Mouse (Mus musculus): ENCODE measurements around the gene Csnk2b. TPM values are rescaled to one million over a fixed set of nuclear protein-coding genes. Genes with fewer than 3 reads are reported as not detected.

The Csnk2b gene
- polyA plus RNA-seq, 1 experiment: 257 TPM

DNA sequence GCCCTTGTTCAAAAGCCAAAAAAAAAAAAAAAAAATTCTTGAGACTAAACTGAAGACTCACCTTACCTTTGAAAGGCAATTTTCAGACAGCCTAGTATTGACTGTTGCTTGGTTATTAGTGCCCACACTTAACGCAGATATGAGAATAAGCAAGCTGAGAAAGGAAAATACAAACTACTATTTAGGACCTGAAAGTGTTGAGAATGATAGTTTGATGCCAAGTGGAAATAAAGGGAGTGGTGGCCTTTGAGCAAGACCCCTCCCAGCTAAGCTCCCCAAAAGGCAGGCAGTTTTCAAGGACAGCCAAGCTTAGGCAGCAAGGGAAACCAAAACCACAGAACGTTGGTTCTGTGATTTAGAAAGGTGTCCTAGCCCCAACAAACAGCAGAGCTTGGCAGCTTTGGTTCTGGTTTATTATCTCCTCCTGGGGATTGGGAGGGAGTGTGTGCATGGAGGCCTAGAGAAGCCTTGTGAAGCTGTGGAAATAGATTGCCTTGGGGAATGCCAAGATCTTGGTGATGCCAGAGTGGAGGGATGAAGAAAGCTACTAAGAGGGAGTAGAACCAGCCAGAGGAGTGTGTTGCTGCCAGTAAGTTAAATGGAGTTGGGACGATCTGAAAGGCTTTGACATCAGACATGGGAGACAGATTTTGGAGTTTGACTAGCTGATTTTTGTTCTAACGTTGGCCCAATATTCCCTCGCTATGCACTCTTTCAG lies 26.2 kb upstream of the Csnk2b start:
- peak; percentile 20 for DNase-seq (ENCODE audit: low read depth)
- no peak for TF ChIP-seq CTCF (IDR thresholded peaks at IDR 0.05; ENCODE audit: borderline replicate concordance, extremely low read depth, insufficient read depth, insufficient read length)

DNA sequence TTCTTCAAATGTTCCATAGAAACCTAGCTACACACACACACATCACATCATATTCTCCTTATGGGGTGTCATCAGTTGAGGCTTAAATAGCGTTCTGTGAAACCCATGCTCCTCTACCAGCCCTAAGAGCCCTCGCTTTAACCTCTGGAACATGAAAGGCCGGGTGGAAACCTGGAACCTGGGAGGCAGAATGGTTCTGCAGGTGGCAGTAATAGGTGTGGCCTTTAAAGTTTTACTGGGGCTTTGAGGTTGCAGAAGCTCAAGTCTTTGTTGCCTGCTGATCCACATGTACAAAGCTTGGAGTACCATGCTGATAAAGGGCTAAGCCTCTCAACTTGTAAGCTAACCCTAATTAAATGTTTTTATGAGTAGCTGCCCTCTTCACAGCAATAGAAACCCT lies 25.5 kb upstream of the Csnk2b start:
- peak; percentile 19 for DNase-seq (ENCODE audit: low read depth)
- TF ChIP-seq POLR2A (IDR thresholded peaks at IDR 0.05; ENCODE audit: borderline replicate concordance, extremely low read depth, insufficient read depth, insufficient read length, poor library complexity, severe bottlenecking) (no peak), CTCF (IDR thresholded peaks at IDR 0.05; ENCODE audit: borderline replicate concordance, extremely low read depth, insufficient read depth, insufficient read length) (no peak)

GRCm38 (mm10) chr17:35146139-35146538 lies 24.3 kb upstream of the Csnk2b start:
- TF ChIP-seq POLR2A (IDR thresholded peaks at IDR 0.05; ENCODE audit: borderline replicate concordance, extremely low read depth, insufficient read depth, insufficient read length, poor library complexity, severe bottlenecking): no peak
- no peak for TF ChIP-seq CTCF (IDR thresholded peaks at IDR 0.05; ENCODE audit: borderline replicate concordance, extremely low read depth, insufficient read depth, insufficient read length)
- no peak for DNase-seq (ENCODE audit: low read depth)

DNA sequence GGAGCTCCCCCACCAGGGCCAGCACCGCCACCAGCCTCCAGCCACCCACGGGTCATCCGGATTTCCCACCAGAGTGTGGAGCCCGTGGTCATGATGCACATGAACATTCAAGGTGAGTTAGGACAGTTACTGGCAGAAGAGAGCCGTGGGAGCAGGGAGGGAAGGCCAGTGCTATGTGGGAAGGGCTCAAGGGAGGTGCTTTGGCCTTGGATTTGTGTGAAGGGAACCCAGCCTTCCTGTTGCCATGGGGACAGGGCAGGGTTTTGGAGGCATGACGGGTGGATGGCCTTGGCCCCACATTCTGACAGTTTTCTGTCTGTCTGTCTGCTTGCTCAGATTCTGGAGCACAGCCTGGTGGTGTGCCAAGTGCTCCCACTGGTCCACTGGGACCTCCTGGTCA lies 20.1 kb upstream of the Csnk2b start:
- no peak for TF ChIP-seq CTCF (IDR thresholded peaks at IDR 0.05; ENCODE audit: borderline replicate concordance, extremely low read depth, insufficient read depth, insufficient read length)
- no peak for TF ChIP-seq POLR2A (IDR thresholded peaks at IDR 0.05; ENCODE audit: borderline replicate concordance, extremely low read depth, insufficient read depth, insufficient read length, poor library complexity, severe bottlenecking)
- DNase-seq (ENCODE audit: low read depth): no peak

DNA sequence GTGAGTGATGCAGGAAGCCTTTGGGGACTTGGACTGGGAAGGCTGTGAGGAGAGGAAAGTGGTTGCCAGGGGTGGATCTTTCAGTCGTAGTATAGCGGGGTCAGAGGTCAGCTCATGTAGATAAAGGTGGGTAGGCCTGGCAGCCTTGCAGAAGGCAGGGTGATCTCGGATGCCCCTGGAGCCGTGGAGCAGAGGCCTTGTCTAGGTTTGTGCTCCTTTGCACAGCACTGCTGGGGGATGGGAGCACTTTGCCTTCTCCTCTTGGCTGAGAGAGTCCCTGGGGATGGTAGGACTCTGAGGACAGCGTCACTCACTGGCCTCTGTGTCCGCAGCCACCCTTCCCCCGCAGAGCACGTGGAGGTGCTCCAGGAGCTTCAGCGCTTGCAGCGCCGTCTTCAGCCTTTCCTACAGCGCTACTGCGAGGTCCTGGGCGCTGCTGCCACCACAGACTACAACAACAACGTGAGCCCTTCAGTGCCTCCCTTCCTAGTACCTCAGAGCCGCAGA lies 18.7 kb upstream of the Csnk2b start:
- TF ChIP-seq POLR2A (IDR thresholded peaks at IDR 0.05; ENCODE audit: borderline replicate concordance, extremely low read depth, insufficient read depth, insufficient read length, poor library complexity, severe bottlenecking) (no peak), CTCF (IDR thresholded peaks at IDR 0.05; ENCODE audit: borderline replicate concordance, extremely low read depth, insufficient read depth, insufficient read length) (no peak)
- DNase-seq (ENCODE audit: low read depth): no peak

GRCm38 (mm10) chr17:35139269-35139668 lies 17.4 kb upstream of the Csnk2b start:
- no peak for TF ChIP-seq CTCF (IDR thresholded peaks at IDR 0.05; ENCODE audit: borderline replicate concordance, extremely low read depth, insufficient read depth, insufficient read length)
- TF ChIP-seq POLR2A (IDR thresholded peaks at IDR 0.05; ENCODE audit: borderline replicate concordance, extremely low read depth, insufficient read depth, insufficient read length, poor library complexity, severe bottlenecking): no peak
- DNase-seq (ENCODE audit: low read depth): no peak

- DNase-seq (ENCODE audit: low read depth): no peak
- TF ChIP-seq CTCF (IDR thresholded peaks at IDR 0.05; ENCODE audit: borderline replicate concordance, extremely low read depth, insufficient read depth, insufficient read length) (no peak), POLR2A (IDR thresholded peaks at IDR 0.05; ENCODE audit: borderline replicate concordance, extremely low read depth, insufficient read depth, insufficient read length, poor library complexity, severe bottlenecking) (no peak)
Measured at GRCm38 (mm10) chr17:35135591-35136320, 13.9 kb upstream of the Csnk2b start.

GRCm38 (mm10) chr17:35134801-35135590 lies 13.1 kb upstream of the Csnk2b start, which contains the start of gene Bag6:
Gene Bag6 (plus strand): TSS chr17:35135178.
- peak; percentile 98 for DNase-seq (ENCODE audit: low read depth)
- TF ChIP-seq POLR2A (IDR thresholded peaks at IDR 0.05; ENCODE audit: borderline replicate concordance, extremely low read depth, insufficient read depth, insufficient read length, poor library complexity, severe bottlenecking) (peak; percentile 77), CTCF (IDR thresholded peaks at IDR 0.05; ENCODE audit: borderline replicate concordance, extremely low read depth, insufficient read depth, insufficient read length) (no peak)

GRCm38 (mm10) chr17:35133517-35133916 lies 11.7 kb upstream of the Csnk2b start:
- no peak for DNase-seq (ENCODE audit: low read depth)
- TF ChIP-seq CTCF (IDR thresholded peaks at IDR 0.05; ENCODE audit: borderline replicate concordance, extremely low read depth, insufficient read depth, insufficient read length): no peak
- no peak for TF ChIP-seq POLR2A (IDR thresholded peaks at IDR 0.05; ENCODE audit: borderline replicate concordance, extremely low read depth, insufficient read depth, insufficient read length, poor library complexity, severe bottlenecking)

- no peak for TF ChIP-seq POLR2A (IDR thresholded peaks at IDR 0.05; ENCODE audit: borderline replicate concordance, extremely low read depth, insufficient read depth, insufficient read length, poor library complexity, severe bottlenecking)
- no peak for TF ChIP-seq CTCF (IDR thresholded peaks at IDR 0.05; ENCODE audit: borderline replicate concordance, extremely low read depth, insufficient read depth, insufficient read length)
- DNase-seq (ENCODE audit: low read depth): no peak
Measured at GRCm38 (mm10) chr17:35132174-35132560, 10.3 kb upstream of the Csnk2b start.

GRCm38 (mm10) chr17:35131500-35132173 lies 9.8 kb upstream of the Csnk2b start, which contains the start of gene Apom:
Gene Apom (minus strand): TSS chr17:35132050.
- DNase-seq (ENCODE audit: low read depth): no peak
- TF ChIP-seq POLR2A (IDR thresholded peaks at IDR 0.05; ENCODE audit: borderline replicate concordance, extremely low read depth, insufficient read depth, insufficient read length, poor library complexity, severe bottlenecking) (no peak), CTCF (IDR thresholded peaks at IDR 0.05; ENCODE audit: borderline replicate concordance, extremely low read depth, insufficient read depth, insufficient read length) (no peak)

Measured in brain, embryonic 14.5 days (tissue).